Mouse (Mus musculus): ENCODE data around the gene Olfr574. TPM values are rescaled to one million over a fixed set of nuclear protein-coding genes. Genes with fewer than 3 reads are reported as not detected.

Gene Olfr574
- not detected in 2 replicates for polyA plus RNA-seq (2015; fragmentation: Nextera tagmentation; extraction: Ambion mirVana)

- Histone ChIP-seq H3K4me2 (replicated peaks) (no peak within 1 kb of the TSS), H3K9ac (no peak within 1 kb of the TSS)
- WGBS: 97% methylated on average over 1 of the region's 1 CpGs
These were observed at the start of gene Olfr574 for GRCm38 (mm10) chr7:102948167-102948566. Olfr574 (plus strand) TSS chr7:102948467.

GRCm38 (mm10) chr7:102915261-102915660 lies 33.0 kb upstream of the Olfr574 start:
- WGBS: 19% methylated on average over 1 of the region's 1 CpGs
- Histone ChIP-seq H3K4me1 (no peaks in the 10 kb centered on the region), H3K4me2 (replicated peaks) (no peak overlapping the region), H3K4me3 (no peak overlapping the region), H3K36me3 (no peaks in the 10 kb centered on the region), H3K9me3 (no peaks in the 10 kb centered on the region), H3K27me3 (no peaks in the 10 kb centered on the region), H3K9ac (no peak overlapping the region), H3K27ac (no peak overlapping the region)
- ATAC-seq (ENCODE audit: low FRiP score, low read depth): no peak

More at GRCm38 (mm10) chr7:102948167-102948566, at the start of gene Olfr574:
- Histone ChIP-seq H3K27me3 (no peaks in the 10 kb centered on the region), H3K4me1 (no peaks in the 10 kb centered on the region), H3K4me3 (no peak within 1 kb of the TSS), H3K36me3 (no peaks in the 10 kb centered on the region), H3K27ac (no peak within 1 kb of the TSS), H3K9me3 (no peaks in the 10 kb centered on the region)
- no peak for ATAC-seq (ENCODE audit: low FRiP score, low read depth)

DNA sequence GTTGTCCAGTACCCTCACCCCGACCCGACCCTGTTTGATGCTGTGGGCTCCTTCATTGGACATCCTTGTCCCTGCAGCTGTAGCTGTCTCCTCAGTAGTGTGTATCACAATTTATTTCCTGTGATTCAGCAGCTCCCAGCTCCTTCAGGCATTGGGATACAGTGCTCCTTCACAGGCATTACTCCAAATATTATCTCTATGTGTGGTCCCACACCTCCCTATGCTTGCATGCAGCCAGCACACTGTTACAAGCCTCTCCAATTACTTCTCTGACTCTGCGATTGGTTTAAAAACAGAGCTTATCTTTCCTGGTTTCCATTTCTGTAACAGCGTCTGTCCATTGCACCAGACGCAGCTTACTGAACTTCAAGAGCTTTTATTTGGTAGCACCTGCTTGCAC lies 31.9 kb upstream of the Olfr574 start:
- Histone ChIP-seq H3K9ac (no peak overlapping the region), H3K36me3 (no peaks in the 10 kb centered on the region), H3K27me3 (no peaks in the 10 kb centered on the region), H3K27ac (no peak overlapping the region), H3K4me3 (no peak overlapping the region), H3K9me3 (no peaks in the 10 kb centered on the region), H3K4me1 (no peaks in the 10 kb centered on the region), H3K4me2 (replicated peaks) (no peak overlapping the region)
- no peak for ATAC-seq (ENCODE audit: low FRiP score, low read depth)
- 61% methylated on average over 5 of the region's 5 CpGs for WGBS

GRCm38 (mm10) chr7:102917032-102917875 lies 31.0 kb upstream of the Olfr574 start, which contains the start of gene Olfr571:
Olfr571 (minus strand) TSS chr7:102917536.
- Histone ChIP-seq H3K27me3 (no peaks in the 10 kb centered on the region), H3K36me3 (no peaks in the 10 kb centered on the region), H3K9me3 (no peaks in the 10 kb centered on the region), H3K4me3 (no peak within 1 kb of the TSS), H3K27ac (no peak within 1 kb of the TSS), H3K4me1 (no peaks in the 10 kb centered on the region), H3K4me2 (replicated peaks) (no peak within 1 kb of the TSS), H3K9ac (no peak within 1 kb of the TSS)
- ATAC-seq (ENCODE audit: low FRiP score, low read depth): no peak
- WGBS: 60% methylated on average over 4 of the region's 4 CpGs

GRCm38 (mm10) chr7:102919632-102920031 lies 28.6 kb upstream of the Olfr574 start:
- Histone ChIP-seq H3K27ac (no peak overlapping the region), H3K4me2 (replicated peaks) (no peak overlapping the region), H3K4me3 (no peak overlapping the region), H3K4me1 (no peaks in the 10 kb centered on the region), H3K9me3 (no peaks in the 10 kb centered on the region), H3K9ac (no peak overlapping the region), H3K27me3 (no peaks in the 10 kb centered on the region), H3K36me3 (no peaks in the 10 kb centered on the region)
- peak; percentile 73 for ATAC-seq (ENCODE audit: low FRiP score, low read depth)
- WGBS: 13% methylated on average over 1 of the region's 1 CpGs

GRCm38 (mm10) chr7:102924109-102924508 lies 24.2 kb upstream of the Olfr574 start, which contains the start of gene Olfr572:
Olfr572 (plus strand) TSS chr7:102924409.
- Histone ChIP-seq H3K9me3 (no peaks in the 10 kb centered on the region), H3K4me2 (replicated peaks) (no peak within 1 kb of the TSS), H3K27me3 (no peaks in the 10 kb centered on the region), H3K36me3 (no peaks in the 10 kb centered on the region), H3K4me1 (no peaks in the 10 kb centered on the region), H3K27ac (no peak within 1 kb of the TSS), H3K4me3 (no peak within 1 kb of the TSS), H3K9ac (no peak within 1 kb of the TSS)
- no peak for ATAC-seq (ENCODE audit: low FRiP score, low read depth)
- 61% methylated on average over 1 of the region's 1 CpGs for WGBS

DNA sequence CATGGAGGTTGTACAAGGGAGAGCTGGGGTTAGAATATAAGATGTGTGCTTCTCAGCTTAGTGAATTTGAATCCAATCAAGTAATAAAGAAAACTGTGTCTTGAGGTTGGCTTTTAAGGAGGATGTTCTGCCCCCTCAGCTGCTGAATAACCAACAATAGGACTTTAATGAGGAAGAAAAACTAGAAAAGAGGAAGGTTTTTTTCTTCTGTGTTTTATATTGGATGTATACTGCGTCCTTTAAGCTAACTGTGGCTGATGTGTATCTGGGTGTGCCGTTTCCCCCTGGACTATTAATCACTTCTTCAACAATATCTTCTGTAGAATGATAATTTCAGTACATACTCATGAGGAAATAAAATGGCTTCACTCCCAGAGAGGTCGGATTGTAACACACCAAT lies 21.2 kb upstream of the Olfr574 start:
- no peaks in the 10 kb centered on the region for H3K4me1 ChIP-seq
- 76% methylated on average over 3 of the region's 3 CpGs for WGBS
- H3K4me3 ChIP-seq: no peak overlapping the region
- H3K27ac ChIP-seq: no peak overlapping the region
- H3K27me3 ChIP-seq: no peaks in the 10 kb centered on the region
- ATAC-seq (ENCODE audit: low FRiP score, low read depth): no peak
- no peak overlapping the region for H3K4me2 ChIP-seq (replicated peaks)
- no peaks in the 10 kb centered on the region for H3K36me3 ChIP-seq
- no peaks in the 10 kb centered on the region for H3K9me3 ChIP-seq
- no peak overlapping the region for H3K9ac ChIP-seq

DNA sequence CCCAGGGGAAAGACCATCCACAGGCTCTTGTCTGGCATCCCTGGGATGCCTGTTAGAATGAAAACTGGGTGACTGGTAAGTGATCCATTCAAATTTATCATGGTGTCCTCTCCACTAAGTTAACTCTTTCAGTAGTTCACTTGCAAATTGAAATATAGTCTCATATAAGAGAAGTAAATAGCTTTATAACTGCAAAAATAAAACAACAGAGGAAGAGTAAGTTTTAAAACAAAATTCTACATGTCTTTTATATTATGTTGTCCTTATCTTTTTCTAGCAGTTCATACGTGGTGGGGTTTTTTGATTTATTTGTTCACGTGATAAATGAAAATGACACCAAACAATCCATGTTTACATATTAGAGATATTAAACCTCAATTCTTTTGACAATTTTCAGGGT lies 5.8 kb upstream of the Olfr574 start, which contains the start of gene Olfr573-ps1:
Gene Olfr573-ps1, minus strand, starts transcription at position 101 of the 400 bp plus-strand sequence.
- H3K9me3 ChIP-seq: no peaks in the 10 kb centered on the region
- H3K4me3 ChIP-seq: no peak within 1 kb of the TSS
- H3K4me1 ChIP-seq: no peaks in the 10 kb centered on the region
- no peaks in the 10 kb centered on the region for H3K27me3 ChIP-seq
- H3K9ac ChIP-seq: no peak within 1 kb of the TSS
- WGBS: 84% methylated on average over 2 of the region's 2 CpGs
- no peak within 1 kb of the TSS for H3K27ac ChIP-seq
- no peak for ATAC-seq (ENCODE audit: low FRiP score, low read depth)
- H3K4me2 ChIP-seq (replicated peaks): no peak within 1 kb of the TSS
- H3K36me3 ChIP-seq: no peaks in the 10 kb centered on the region

GRCm38 (mm10) chr7:102943417-102943816 lies 4.8 kb upstream of the Olfr574 start:
- H3K4me2 ChIP-seq (replicated peaks): no peak overlapping the region

GRCm38 (mm10) chr7:102950732-102951131 lies 2.5 kb downstream of the Olfr574 start:
- H3K9ac ChIP-seq: no peak overlapping the region
- WGBS: 49% methylated on average over 1 of the region's 1 CpGs

More at GRCm38 (mm10) chr7:102943417-102943816, 4.8 kb upstream of the Olfr574 start:
- no peaks in the 10 kb centered on the region for H3K27me3 ChIP-seq
- no peaks in the 10 kb centered on the region for H3K4me1 ChIP-seq
- H3K9me3 ChIP-seq: no peaks in the 10 kb centered on the region
- no peak overlapping the region for H3K27ac ChIP-seq
- WGBS: 79% methylated on average over 1 of the region's 1 CpGs
- ATAC-seq (ENCODE audit: low FRiP score, low read depth): no peak
- no peak overlapping the region for H3K9ac ChIP-seq
- no peaks in the 10 kb centered on the region for H3K36me3 ChIP-seq
- H3K4me3 ChIP-seq: no peak overlapping the region

DNA sequence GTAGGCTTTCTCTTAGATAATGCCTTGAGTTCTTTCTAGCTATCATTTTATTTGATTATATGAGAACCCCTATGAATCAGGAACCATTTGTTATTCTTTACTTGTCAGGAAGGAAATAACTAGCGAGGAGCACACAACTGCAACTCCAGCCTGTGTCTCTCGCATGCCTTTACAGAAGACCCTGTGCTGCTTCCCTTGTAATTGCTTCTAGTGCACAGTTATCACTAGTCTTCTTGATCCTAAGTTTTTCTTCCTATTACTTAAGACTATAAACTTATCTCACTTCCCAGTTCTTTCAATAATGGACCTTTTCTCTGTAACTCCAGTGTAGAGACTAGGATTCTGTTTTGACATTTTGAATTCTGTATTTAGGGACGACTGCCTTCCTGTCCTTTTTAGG lies 9.9 kb downstream of the Olfr574 start:
- Histone ChIP-seq H3K4me3 (no peak overlapping the region), H3K9ac (no peak overlapping the region), H3K27ac (no peak overlapping the region), H3K36me3 (no peaks in the 10 kb centered on the region), H3K4me2 (replicated peaks) (no peak overlapping the region), H3K27me3 (no peaks in the 10 kb centered on the region), H3K9me3 (no peaks in the 10 kb centered on the region), H3K4me1 (no peaks in the 10 kb centered on the region)
- no peak for ATAC-seq (ENCODE audit: low FRiP score, low read depth)
- WGBS: 73% methylated on average over 3 of the region's 3 CpGs

More at GRCm38 (mm10) chr7:102950732-102951131, 2.5 kb downstream of the Olfr574 start:
- Histone ChIP-seq H3K4me1 (no peaks in the 10 kb centered on the region), H3K36me3 (no peaks in the 10 kb centered on the region), H3K27me3 (no peaks in the 10 kb centered on the region), H3K4me3 (no peak overlapping the region), H3K27ac (no peak overlapping the region), H3K4me2 (replicated peaks) (no peak overlapping the region), H3K9me3 (no peaks in the 10 kb centered on the region)
- ATAC-seq (ENCODE audit: low FRiP score, low read depth): no peak

DNA sequence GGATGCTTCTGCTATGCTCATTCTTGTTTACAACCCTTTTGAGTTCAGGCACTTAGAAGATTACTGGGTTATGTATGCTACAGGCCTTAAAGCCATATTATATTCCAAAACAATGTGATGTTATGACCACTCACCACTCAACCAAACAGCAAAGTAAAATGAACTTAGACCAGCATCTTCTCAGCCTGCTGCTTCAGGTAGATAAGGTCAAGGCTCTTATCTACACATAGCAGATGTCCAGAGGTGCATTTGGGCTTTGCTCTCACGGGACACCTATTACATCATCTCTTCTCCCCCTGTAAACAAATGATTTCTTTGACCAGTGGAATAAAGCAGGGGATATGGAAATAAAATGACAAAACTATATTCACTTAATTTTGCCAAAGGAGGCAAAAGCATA lies 10.3 kb downstream of the Olfr574 start, which contains the start of gene Olfr575:
Gene Olfr575, minus strand, starts transcription at position 183 of the 400 bp plus-strand sequence.
- H3K27me3 ChIP-seq: no peaks in the 10 kb centered on the region
- H3K9ac ChIP-seq: no peak within 1 kb of the TSS
- H3K27ac ChIP-seq: no peak within 1 kb of the TSS
- no peaks in the 10 kb centered on the region for H3K4me1 ChIP-seq
- no peak within 1 kb of the TSS for H3K4me2 ChIP-seq (replicated peaks)
- ATAC-seq (ENCODE audit: low FRiP score, low read depth): no peak; the same call in 1 of the 2 replicates
- 70% methylated on average over 1 of the region's 1 CpGs for WGBS
- no peaks in the 10 kb centered on the region for H3K36me3 ChIP-seq
- no peaks in the 10 kb centered on the region for H3K9me3 ChIP-seq
- no peak within 1 kb of the TSS for H3K4me3 ChIP-seq

Data from limb, embryonic 13.5 days (tissue).